In genomic region chr10:25437586-25438298, GRCm38 (mm10) we compare ENCODE assay signal across 17 mouse cellular contexts.
DNase-seq lines count a peak whose midpoint lies in the region; ATAC-seq lines count a peak whose summit lies in the region.
"Had no signal": no experiment of that assay in that cellular context is flagged by ENCODE, and none has a peak within 500 bp of the region (broad histone marks: within the 10 kb centered on the region; RNA-seq: fewer than 3 reads in every experiment).

No protein-coding gene starts in this region.

- no peaks in the 10 kb centered on the region for H3K27me3 ChIP-seq in limb, embryonic 12.5 days
- H3K27me3 ChIP-seq in intestine, embryonic 16.5 days (replicated peaks; ENCODE audit: control insufficient read depth, insufficient read depth, low read length) = no peaks in the 10 kb centered on the region
- H3K27me3 ChIP-seq: heart, embryonic 13.5 days; megakaryocyte, embryonic 14.5 days had no signal

- DNase-seq in left cerebral cortex, postnatal 25 days (ENCODE audit: low spot score in 2 of 2) = peak; percentile 23 to 65
- DNase-seq in left cerebral cortex, adult 11 months (ENCODE audit: low spot score) = no peak
- DNase-seq in NIH3T3 (ENCODE audit: low read depth) = peak; percentile 47
- DNase-seq in thymus, postnatal 36 days = peak; percentile 52 to 71
- no peak for DNase-seq in layer of hippocampus, adult 9-10 months (ENCODE audit: low spot score)
- DNase-seq: adrenal gland, postnatal 25 days; cerebellum, adult 11-12 months; gastrocnemius, postnatal 14 days; layer of hippocampus, adult 9-11 months; lung, adult 18-20 months had no signal

- H3K4me3 ChIP-seq in limb, embryonic 12.5 days (replicated peaks) = no peak overlapping the region
- H3K4me3 ChIP-seq in intestine, embryonic 16.5 days (ENCODE audit: low read length) = no peak overlapping the region
- H3K4me3 ChIP-seq: heart, embryonic 13.5 days; megakaryocyte, embryonic 14.5 days had no signal

- 81% methylated on average over 6 of the region's 6 CpGs for WGBS in limb, embryonic 12.5 days
- 88% methylated on average over 6 of the region's 6 CpGs for WGBS in intestine, embryonic 16.5 days

- peak overlapping the region; percentile 83; the same call in 1 of the 2 replicates for H3K27ac ChIP-seq in limb, embryonic 12.5 days
- no peak overlapping the region for H3K27ac ChIP-seq in intestine, embryonic 16.5 days (ENCODE audit: low read length)
- H3K27ac ChIP-seq: hindbrain, embryonic 14.5 days; stomach, postnatal 0 days had no signal

- no peak overlapping the region for H3K9ac ChIP-seq in limb, embryonic 12.5 days (replicated peaks)
- no peak overlapping the region for H3K9ac ChIP-seq in intestine, embryonic 16.5 days (ENCODE audit: low read depth, low read length)
- H3K9ac ChIP-seq: heart, embryonic 13.5 days; hindbrain, embryonic 14.5 days had no signal

- no peak overlapping the region for H3K4me2 ChIP-seq in limb, embryonic 12.5 days
- H3K4me2 ChIP-seq in intestine, embryonic 16.5 days (ENCODE audit: low read depth, low read length) = no peak overlapping the region
- H3K4me2 ChIP-seq: heart, embryonic 13.5 days; hindbrain, embryonic 14.5 days had no signal

- H3K4me1 ChIP-seq in limb, embryonic 12.5 days (replicated peaks) = peaks cover 40% of the 10 kb centered on the region
- H3K4me1 ChIP-seq in intestine, embryonic 16.5 days (ENCODE audit: control insufficient read depth, insufficient read depth, low read length) = peaks cover 21% of the 10 kb centered on the region

- intact Hi-C loops in left cerebral cortex, postnatal 25 days (cut with DNase I) = loop anchor here (10.0 kb wide), 1 partner anchor 73 kb away; no protein-coding TSS in a partner anchor

- peaks cover 6% of the 10 kb centered on the region; the same call in 1 of the 2 replicates for H3K36me3 ChIP-seq in limb, embryonic 12.5 days
- no peaks in the 10 kb centered on the region for H3K36me3 ChIP-seq in intestine, embryonic 16.5 days (ENCODE audit: control insufficient read depth, insufficient read depth, low read length)

- H3K9me3 ChIP-seq in limb, embryonic 12.5 days = no peaks in the 10 kb centered on the region
- no peaks in the 10 kb centered on the region for H3K9me3 ChIP-seq in intestine, embryonic 16.5 days (ENCODE audit: control insufficient read depth, low read length)
- H3K9me3 ChIP-seq: heart, embryonic 13.5 days; megakaryocyte, embryonic 14.5 days had no signal

- no peak for ATAC-seq in limb, embryonic 12.5 days (ENCODE audit: insufficient number of reproducible peaks, insufficient read depth, low FRiP score, low TSS enrichment, low read depth)
- no peak for ATAC-seq in intestine, embryonic 16.5 days
- ATAC-seq: forebrain, embryonic 14.5 days had no signal

Comparison
In these comparisons a context has a peak if more than half of its experiments do, and no peak if none do; other contexts are left out.
1. DNase-seq: peak in left cerebral cortex, postnatal 25 days (2 of 2), NIH3T3 (single experiment) and thymus, postnatal 36 days (2 of 2); none in left cerebral cortex, adult 11 months (single experiment) and layer of hippocampus, adult 9-10 months (single experiment).